Mouse (Mus musculus) liver, postnatal 0 days (tissue): Measurements from ENCODE around the gene Smurf1.

ENCODE experiments used
- CTCF ChIP-seq: sonication (generic); IDR thresholded peaks from 2 replicates; pipeline ENCODE4 v1.5.1; 2016; ENCODE audit warnings: antibody characterized with exemption, low read depth
- EP300 ChIP-seq: IDR thresholded peaks from 2 replicates; pipeline ENCODE4 v1.6.1; 2016; ENCODE audit warnings: antibody characterized with exemption, low read depth, mild to moderate bottlenecking

- TF ChIP-seq CTCF = no peak
- TF ChIP-seq EP300 = no peak
Observed at GRCm38 (mm10) chr5:144952592-144952991, 13.1 kb downstream of the Smurf1 start.
